Comparison of ENCODE assay signal across 13 mouse cellular contexts in genomic region chr3:93569046-93569445, GRCm38 (mm10). TPM values are rescaled to one million over a fixed set of nuclear protein-coding genes. Genes with fewer than 3 reads are reported as not detected.
DNase-seq lines count a peak whose midpoint lies in the region; ATAC-seq and TF ChIP-seq lines count a peak whose summit lies in the region.
"Had no signal": no experiment of that assay in that cellular context is flagged by ENCODE, and none has a peak within 500 bp of the region (broad histone marks: within the 10 kb centered on the region; RNA-seq: fewer than 3 reads in every experiment).

No protein-coding gene starts in this region.

- DNase-seq in frontal cortex, postnatal 36 days (ENCODE audit: low spot score in 2 of 2), result no peak
- no peak for DNase-seq in kidney, postnatal 4 days
- DNase-seq in testis, postnatal 14 days (ENCODE audit: low spot score), result no peak
- DNase-seq in stomach, postnatal 0 days (ENCODE audit: low spot score), result no peak
- no peak for DNase-seq in embryo, embryonic 11 days
- DNase-seq: right cerebral cortex, postnatal 4 days; thymus, adult 18-20 months had no signal

- no peak for TF ChIP-seq CTCF in testis, adult 2 months (IDR thresholded peaks at IDR 0.05; ENCODE audit: control insufficient read depth, insufficient read depth, insufficient replicate concordance, low read depth, low read length)
- TF ChIP-seq CTCF in stomach, postnatal 0 days (IDR thresholded peaks at IDR 0.05; ENCODE audit: low read depth), result no peak

- H3K4me1 ChIP-seq in kidney, embryonic 15.5 days, result peaks cover 15% of the 10 kb centered on the region
- no peaks in the 10 kb centered on the region for H3K4me1 ChIP-seq in testis, adult 2 months (ENCODE audit: control insufficient read depth, insufficient read depth, low read length)
- no peaks in the 10 kb centered on the region for H3K4me1 ChIP-seq in stomach, postnatal 0 days (replicated peaks; ENCODE audit: control insufficient read depth, insufficient read depth)
- H3K4me1 ChIP-seq: hindbrain, embryonic 15.5 days; liver, embryonic 15.5 days had no signal

- H3K4me2 ChIP-seq in kidney, embryonic 15.5 days, result 0 out of 2 replicates have a peak overlapping the region, but pooled peaks have one; percentile 16
- no peak overlapping the region for H3K4me2 ChIP-seq in stomach, postnatal 0 days (replicated peaks; ENCODE audit: low read depth)
- H3K4me2 ChIP-seq: hindbrain, embryonic 15.5 days; liver, embryonic 15.5 days; midbrain, embryonic 11.5 days had no signal

- H3K27ac ChIP-seq in kidney, embryonic 15.5 days, result peak overlapping the region; percentile 85
- H3K27ac ChIP-seq in testis, adult 2 months (ENCODE audit: control insufficient read depth, insufficient read depth, low read depth, low read length), result peak overlapping the region; percentile 82
- H3K27ac ChIP-seq in stomach, postnatal 0 days (replicated peaks), result peak overlapping the region; percentile 76
- H3K27ac ChIP-seq: hindbrain, embryonic 15.5 days; liver, embryonic 15.5 days had no signal

- H3K9me3 ChIP-seq in kidney, embryonic 15.5 days (replicated peaks), result no peaks in the 10 kb centered on the region
- no peaks in the 10 kb centered on the region for H3K9me3 ChIP-seq in stomach, postnatal 0 days (ENCODE audit: control insufficient read depth, low read length)
- H3K9me3 ChIP-seq: hindbrain, embryonic 15.5 days; liver, embryonic 15.5 days had no signal

- peaks cover 9% of the 10 kb centered on the region for H3K36me3 ChIP-seq in kidney, embryonic 15.5 days
- no peaks in the 10 kb centered on the region for H3K36me3 ChIP-seq in testis, adult 2 months (ENCODE audit: control insufficient read depth, insufficient read depth, low read length)
- 0 out of 2 replicates have a peak, but pooled peaks cover 6% of the 10 kb centered on the region for H3K36me3 ChIP-seq in stomach, postnatal 0 days (ENCODE audit: control insufficient read depth, insufficient read depth, low read length)
- H3K36me3 ChIP-seq: liver, embryonic 15.5 days had no signal

- no peak overlapping the region for H3K9ac ChIP-seq in kidney, embryonic 15.5 days
- H3K9ac ChIP-seq in stomach, postnatal 0 days (ENCODE audit: low read length), result no peak overlapping the region
- H3K9ac ChIP-seq: hindbrain, embryonic 15.5 days; liver, embryonic 15.5 days had no signal

- no peak overlapping the region for H3K4me3 ChIP-seq in kidney, embryonic 15.5 days (replicated peaks)
- H3K4me3 ChIP-seq in testis, adult 2 months (ENCODE audit: control insufficient read depth, low read depth, low read length), result no peak overlapping the region
- H3K4me3 ChIP-seq in stomach, postnatal 0 days (ENCODE audit: low read depth, low read length), result no peak overlapping the region
- H3K4me3 ChIP-seq: hindbrain, embryonic 15.5 days; liver, embryonic 15.5 days had no signal

- TF ChIP-seq POLR2A in testis, adult 2 months (IDR thresholded peaks at IDR 0.05; ENCODE audit: control insufficient read depth, low read depth, low read length), result no peak

- TF ChIP-seq EP300 in stomach, postnatal 0 days (optimal IDR thresholded peaks at IDR 0.05), result no peak

- WGBS in kidney, embryonic 15.5 days, result 29% methylated on average over 2 of the region's 2 CpGs
- 18% methylated on average over 2 of the region's 2 CpGs for WGBS in stomach, postnatal 0 days

- ATAC-seq in frontal cortex, adult (ENCODE audit: low TSS enrichment), result peak; percentile 41; the same call in 1 of the 2 replicates
- 0 out of 2 replicates have a peak, but pooled peaks have one; percentile 6 for ATAC-seq in kidney, embryonic 15.5 days (replicated peaks; ENCODE audit: low FRiP score)
- ATAC-seq in stomach, postnatal 0 days (ENCODE audit: low FRiP score, low TSS enrichment), result no peak

- H3K27me3 ChIP-seq in kidney, embryonic 15.5 days, result no peaks in the 10 kb centered on the region
- H3K27me3 ChIP-seq in testis, adult 2 months (ENCODE audit: control insufficient read depth, insufficient read depth, low read length), result no peaks in the 10 kb centered on the region
- no peaks in the 10 kb centered on the region for H3K27me3 ChIP-seq in stomach, postnatal 0 days (ENCODE audit: control insufficient read depth, insufficient read depth, low read length)
- H3K27me3 ChIP-seq: hindbrain, embryonic 15.5 days; liver, embryonic 15.5 days had no signal

RNA-seq across cellular contexts. Expression of gene S100a10, which starts 14.2 kb away (rescaled TPM):
- 516 and 533 TPM in 2 replicates for polyA plus RNA-seq in kidney, embryonic 15.5 days (2015; fragmentation: Nextera tagmentation; extraction: Ambion mirVana)
- polyA plus RNA-seq in testis, adult 2 months (2012; rRNA removed), result 6.5 and 8.5 TPM in 2 replicates
- polyA plus RNA-seq in stomach, postnatal 0 days (2015; fragmentation: Nextera tagmentation; extraction: Ambion mirVana), result 314 and 375 TPM in 2 replicates

RNA-seq across cellular contexts. Expression of gene S100a11, which starts 48.8 kb away (rescaled TPM):
- 1,358 and 1,377 TPM in 2 replicates for polyA plus RNA-seq in kidney, embryonic 15.5 days (2015; fragmentation: Nextera tagmentation; extraction: Ambion mirVana)
- polyA plus RNA-seq in testis, adult 2 months (2012; rRNA removed), result 22.1 and 26.0 TPM in 2 replicates
- polyA plus RNA-seq in stomach, postnatal 0 days (2015; fragmentation: Nextera tagmentation; extraction: Ambion mirVana), result 1,952 and 2,093 TPM in 2 replicates

Comparison
In these comparisons a context has a peak if more than half of its experiments do, and no peak if none do; other contexts are left out.
1. RNA of gene S100a10, which starts 14.2 kb away (polyA plus RNA-seq): 516 to 533 TPM in kidney, embryonic 15.5 days and 314 to 375 TPM in stomach, postnatal 0 days; 6.5 to 8.5 TPM in testis, adult 2 months; every median in the first group is over 10 times any median in the second.
2. RNA of gene S100a11, which starts 48.8 kb away (polyA plus RNA-seq): 1,952 to 2,093 TPM in stomach, postnatal 0 days and 1,358 to 1,377 TPM in kidney, embryonic 15.5 days; 22.1 to 26.0 TPM in testis, adult 2 months; every median in the first group is over 10 times any median in the second.
3. Peak in every context shown above with its lines, with median percentiles within 50 percentile points of each other: H3K27ac ChIP-seq.